ENCODE assay signal across 9 mouse cellular contexts in genomic region chr7:28597277-28597570, GRCm38 (mm10). TPM values are rescaled to one million over a fixed set of nuclear protein-coding genes. Genes with fewer than 3 reads are reported as not detected.
DNase-seq lines count a peak whose midpoint lies in the region; ATAC-seq and TF ChIP-seq lines count a peak whose summit lies in the region.
"Had no signal": no experiment of that assay in that cellular context is flagged by ENCODE, and none has a peak within 500 bp of the region (broad histone marks: within the 10 kb centered on the region; RNA-seq: fewer than 3 reads in every experiment).

No protein-coding gene starts in this region.

- peak overlapping the region; percentile 59 for H3K4me2 ChIP-seq in limb, embryonic 14.5 days (replicated peaks; ENCODE audit: low read depth, low read length, severe bottlenecking)
- H3K4me2 ChIP-seq in stomach, postnatal 0 days (replicated peaks; ENCODE audit: low read depth), result peak overlapping the region; percentile 83

- no peaks in the 10 kb centered on the region for H3K9me3 ChIP-seq in limb, embryonic 14.5 days (ENCODE audit: control insufficient read depth, low read length)
- H3K9me3 ChIP-seq in stomach, postnatal 0 days (ENCODE audit: control insufficient read depth, low read length), result no peaks in the 10 kb centered on the region

- no peaks in the 10 kb centered on the region for H3K27me3 ChIP-seq in testis, adult 2 months (ENCODE audit: control insufficient read depth, insufficient read depth, low read length)
- no peaks in the 10 kb centered on the region for H3K27me3 ChIP-seq in limb, embryonic 14.5 days (ENCODE audit: control insufficient read depth, insufficient read depth, low read length)
- no peaks in the 10 kb centered on the region for H3K27me3 ChIP-seq in stomach, postnatal 0 days (ENCODE audit: control insufficient read depth, insufficient read depth, low read length)

- no peak for ATAC-seq in limb, embryonic 14.5 days (ENCODE audit: low FRiP score, low read depth)
- no peak for ATAC-seq in stomach, postnatal 0 days (ENCODE audit: low FRiP score, low TSS enrichment)
- no peak for ATAC-seq in frontal cortex, adult (ENCODE audit: low TSS enrichment)

- H3K4me1 ChIP-seq in testis, adult 2 months (ENCODE audit: control insufficient read depth, insufficient read depth, low read length), result peaks cover 25% of the 10 kb centered on the region
- peaks cover 20% of the 10 kb centered on the region for H3K4me1 ChIP-seq in limb, embryonic 14.5 days (ENCODE audit: control insufficient read depth, insufficient read depth, low read length)
- 0 out of 2 replicates have a peak, but pooled peaks cover 10% of the 10 kb centered on the region for H3K4me1 ChIP-seq in stomach, postnatal 0 days (replicated peaks; ENCODE audit: control insufficient read depth, insufficient read depth)

- DNase-seq in gastrocnemius, adult 2 months, result no peak
- no peak for DNase-seq in gastrocnemius, adult 8-10 months (ENCODE audit: low spot score in 2 of 2)
- no peak for DNase-seq in testis, postnatal 14 days (ENCODE audit: low spot score)
- no peak for DNase-seq in limb, embryonic 14.5 days (ENCODE audit: low spot score)
- DNase-seq in stomach, postnatal 0 days (ENCODE audit: low spot score), result no peak
- DNase-seq in urinary bladder, postnatal 4 days (ENCODE audit: low spot score in 2 of 2), result no peak

- TF ChIP-seq POLR2A in testis, adult 2 months (IDR thresholded peaks at IDR 0.05; ENCODE audit: control insufficient read depth, low read depth, low read length), result no peak
- no peak for TF ChIP-seq POLR2A in limb, embryonic 14.5 days (IDR thresholded peaks at IDR 0.05; ENCODE audit: borderline replicate concordance, extremely low read depth, insufficient read depth, insufficient read length)

- WGBS in limb, embryonic 14.5 days, result 8% methylated on average over 9 of the region's 9 CpGs
- WGBS in stomach, postnatal 0 days, result 8% methylated on average over 9 of the region's 9 CpGs

- TF ChIP-seq CTCF in gastrocnemius, adult 2 months (IDR thresholded peaks at IDR 0.05), result no peak
- no peak for TF ChIP-seq CTCF in testis, adult 2 months (IDR thresholded peaks at IDR 0.05; ENCODE audit: control insufficient read depth, insufficient read depth, insufficient replicate concordance, low read depth, low read length)
- TF ChIP-seq CTCF in stomach, postnatal 0 days (IDR thresholded peaks at IDR 0.05; ENCODE audit: low read depth), result no peak

- no peak for TF ChIP-seq EP300 in stomach, postnatal 0 days (optimal IDR thresholded peaks at IDR 0.05)

- no peaks in the 10 kb centered on the region for H3K36me3 ChIP-seq in testis, adult 2 months (ENCODE audit: control insufficient read depth, insufficient read depth, low read length)
- 0 out of 2 replicates have a peak, but pooled peaks cover 2% of the 10 kb centered on the region for H3K36me3 ChIP-seq in limb, embryonic 14.5 days (ENCODE audit: control insufficient read depth, insufficient read depth, low read length)
- H3K36me3 ChIP-seq in stomach, postnatal 0 days (ENCODE audit: control insufficient read depth, insufficient read depth, low read length), result no peaks in the 10 kb centered on the region; the same call in 1 of the 2 replicates

- H3K9ac ChIP-seq in limb, embryonic 14.5 days (ENCODE audit: low read depth, low read length, severe bottlenecking), result peak overlapping the region; percentile 69
- peak overlapping the region; percentile 80 for H3K9ac ChIP-seq in stomach, postnatal 0 days (ENCODE audit: low read length)

- peak overlapping the region; percentile 72 for H3K27ac ChIP-seq in gastrocnemius, adult 2 months
- H3K27ac ChIP-seq in testis, adult 2 months (ENCODE audit: control insufficient read depth, insufficient read depth, low read depth, low read length), result peak overlapping the region; percentile 89
- no peak overlapping the region for H3K27ac ChIP-seq in limb, embryonic 14.5 days (replicated peaks; ENCODE audit: low read depth, low read length)
- H3K27ac ChIP-seq in stomach, postnatal 0 days (replicated peaks), result peak overlapping the region; percentile 90

- peak overlapping the region; percentile 83 for H3K4me3 ChIP-seq in gastrocnemius, adult 2 months
- peak overlapping the region; percentile 91 for H3K4me3 ChIP-seq in testis, adult 2 months (ENCODE audit: control insufficient read depth, low read depth, low read length)
- H3K4me3 ChIP-seq in limb, embryonic 14.5 days (replicated peaks; ENCODE audit: low read length), result peak overlapping the region; percentile 67
- peak overlapping the region; percentile 67 for H3K4me3 ChIP-seq in stomach, postnatal 0 days (ENCODE audit: low read depth, low read length)

- intact Hi-C loops in gastrocnemius, adult 2 months (cut with DNase I), result loop anchor here (5.0 kb wide), 1 partner anchor 640 kb away; the partner anchor contains the start of gene Yif1b

RNA-seq across cellular contexts. Expression of gene Samd4b, which starts 0.7 kb away (rescaled TPM):
- 10 to 100 TPM; 13.0 to 13.1 TPM for total RNA-seq in gastrocnemius, adult 2 months (2021)
- 10 to 100 TPM in 2 of 4 experiments, 1 to 10 TPM in 2; 8.9 to 11.9 (median 10.1) TPM for total RNA-seq in gastrocnemius, adult 8-10 months (2022)
- 234 and 246 TPM in 2 replicates for polyA plus RNA-seq in testis, adult 2 months (2012; rRNA removed)
- polyA plus RNA-seq in limb, embryonic 14.5 days (2012; rRNA removed), result 82.0 and 129 TPM in 2 replicates
- 33.0 and 35.1 TPM in 2 replicates for polyA plus RNA-seq in limb, embryonic 14.5 days (2014; fragmentation: Nextera tagmentation; extraction: Ambion mirVana)
- 9.8 and 12.0 TPM in 2 replicates for polyA plus RNA-seq in stomach, postnatal 0 days (2015; fragmentation: Nextera tagmentation; extraction: Ambion mirVana)

RNA-seq across cellular contexts. Expression of gene Pak4, which starts 0.8 kb away (rescaled TPM):
- total RNA-seq in gastrocnemius, adult 2 months (2021), result 1 to 10 TPM; 2.4 to 3.2 TPM
- 1 to 10 TPM; 1.8 to 3.7 (median 2.9) TPM for total RNA-seq in gastrocnemius, adult 8-10 months (2022)
- polyA plus RNA-seq in testis, adult 2 months (2012; rRNA removed), result 21.5 and 23.6 TPM in 2 replicates
- polyA plus RNA-seq in limb, embryonic 14.5 days (2012; rRNA removed), result 27.6 and 29.6 TPM in 2 replicates
- 21.3 and 26.3 TPM in 2 replicates for polyA plus RNA-seq in limb, embryonic 14.5 days (2014; fragmentation: Nextera tagmentation; extraction: Ambion mirVana)
- 33.9 and 34.1 TPM in 2 replicates for polyA plus RNA-seq in stomach, postnatal 0 days (2015; fragmentation: Nextera tagmentation; extraction: Ambion mirVana)

RNA-seq across cellular contexts. Expression of gene Acp7, which starts 33.9 kb away (rescaled TPM):
- not detected for total RNA-seq in gastrocnemius, adult 2 months (2021)
- not detected for total RNA-seq in gastrocnemius, adult 8-10 months (2022)
- 7.5 and 11.7 TPM in 2 replicates for polyA plus RNA-seq in testis, adult 2 months (2012; rRNA removed)
- 0.08 and 0.54 TPM in 2 replicates for polyA plus RNA-seq in limb, embryonic 14.5 days (2012; rRNA removed)
- 0.10 TPM in 1 of 2 replicates, not detected in the other for polyA plus RNA-seq in limb, embryonic 14.5 days (2014; fragmentation: Nextera tagmentation; extraction: Ambion mirVana)
- polyA plus RNA-seq in stomach, postnatal 0 days (2015; fragmentation: Nextera tagmentation; extraction: Ambion mirVana), result 10.9 and 12.4 TPM in 2 replicates
- total RNA-seq: gastrocnemius, postnatal 14 days had no signal

RNA-seq across cellular contexts. Expression of gene Nccrp1, which starts 50.2 kb away (rescaled TPM):
- total RNA-seq in gastrocnemius, adult 2 months (2021), result not detected
- total RNA-seq in gastrocnemius, adult 8-10 months (2022), result not detected
- polyA plus RNA-seq in testis, adult 2 months (2012; rRNA removed), result 0.62 and 0.70 TPM in 2 replicates
- not detected in 2 replicates for polyA plus RNA-seq in limb, embryonic 14.5 days (2012; rRNA removed)
- polyA plus RNA-seq in limb, embryonic 14.5 days (2014; fragmentation: Nextera tagmentation; extraction: Ambion mirVana), result not detected in 2 replicates
- polyA plus RNA-seq in stomach, postnatal 0 days (2015; fragmentation: Nextera tagmentation; extraction: Ambion mirVana), result 20.1 and 27.2 TPM in 2 replicates
- total RNA-seq: gastrocnemius, postnatal 14 days had no signal

RNA-seq across cellular contexts. Expression of gene Sycn, which starts 56.5 kb away (rescaled TPM):
- not detected for total RNA-seq in gastrocnemius, adult 2 months (2021)
- total RNA-seq in gastrocnemius, adult 8-10 months (2022), result not detected
- polyA plus RNA-seq in testis, adult 2 months (2012; rRNA removed), result 0.24 and 0.31 TPM in 2 replicates
- polyA plus RNA-seq in limb, embryonic 14.5 days (2012; rRNA removed), result 0.14 and 0.85 TPM in 2 replicates
- polyA plus RNA-seq in limb, embryonic 14.5 days (2014; fragmentation: Nextera tagmentation; extraction: Ambion mirVana), result not detected in 2 replicates
- polyA plus RNA-seq in stomach, postnatal 0 days (2015; fragmentation: Nextera tagmentation; extraction: Ambion mirVana), result 87.1 and 87.6 TPM in 2 replicates
- total RNA-seq: gastrocnemius, postnatal 14 days had no signal
